Mouse (Mus musculus) cortical plate, adult 2 months (tissue): Measurements from ENCODE around the gene Lsamp.
A peak's percentile ranks its signal among the peaks of the same experiment; 100 is the strongest.

Source experiments
- CTCF ChIP-seq: fragments of 200-500 bp; IDR thresholded peaks from 2 replicates; pipeline ENCODE4 v1.5.1; 2011; ENCODE audit warnings: mild to moderate bottlenecking, control low read depth, low read length; ENCODE audit not compliant: insufficient read depth; ENCODE audit errors: extremely low read depth
- POLR2A ChIP-seq: fragments of 200-500 bp; IDR thresholded peaks from 2 replicates; pipeline ENCODE4 v1.6.1; 2011; ENCODE audit warnings: mild to moderate bottlenecking, low read length, control low read depth; ENCODE audit not compliant: insufficient read depth; ENCODE audit errors: extremely low read depth

DNA sequence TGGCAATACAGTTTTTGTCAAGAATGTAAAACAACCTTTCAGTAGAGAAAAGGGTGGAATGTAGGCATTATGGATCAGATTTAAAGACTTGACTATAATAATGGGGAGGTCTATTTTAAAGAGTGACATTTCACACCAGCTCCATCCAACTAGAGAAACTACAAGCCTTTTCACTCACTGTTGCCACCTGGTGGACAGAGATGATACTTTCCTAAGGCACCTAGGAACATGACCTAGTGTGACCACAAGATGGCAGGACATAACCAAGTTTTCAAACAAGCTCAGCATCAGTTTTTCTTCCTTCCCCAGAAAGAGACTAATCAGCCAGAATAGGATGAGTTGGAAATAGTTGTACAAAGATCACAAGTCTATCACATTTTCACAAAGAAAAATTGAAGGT lies 2180.8 kb downstream of the Lsamp start:
- TF ChIP-seq CTCF, result peak; percentile 98
- no peak for TF ChIP-seq POLR2A
